Mouse (Mus musculus): Measurements from ENCODE around the gene Glipr1. TPM values are rescaled to one million over a fixed set of nuclear protein-coding genes. Genes with fewer than 3 reads are reported as not detected.

The Glipr1 gene
- 100 to 1,000 TPM in 1 of 2 experiments, 10 to 100 TPM in 1; 73.2 to 114 TPM for polyA plus RNA-seq (2017; shearing (Covaris generic))

GRCm38 (mm10) chr10:112002544-112003215, at the start of gene Glipr1:
TSS of gene Glipr1 (minus strand) at chr10:112002631.

DNA sequence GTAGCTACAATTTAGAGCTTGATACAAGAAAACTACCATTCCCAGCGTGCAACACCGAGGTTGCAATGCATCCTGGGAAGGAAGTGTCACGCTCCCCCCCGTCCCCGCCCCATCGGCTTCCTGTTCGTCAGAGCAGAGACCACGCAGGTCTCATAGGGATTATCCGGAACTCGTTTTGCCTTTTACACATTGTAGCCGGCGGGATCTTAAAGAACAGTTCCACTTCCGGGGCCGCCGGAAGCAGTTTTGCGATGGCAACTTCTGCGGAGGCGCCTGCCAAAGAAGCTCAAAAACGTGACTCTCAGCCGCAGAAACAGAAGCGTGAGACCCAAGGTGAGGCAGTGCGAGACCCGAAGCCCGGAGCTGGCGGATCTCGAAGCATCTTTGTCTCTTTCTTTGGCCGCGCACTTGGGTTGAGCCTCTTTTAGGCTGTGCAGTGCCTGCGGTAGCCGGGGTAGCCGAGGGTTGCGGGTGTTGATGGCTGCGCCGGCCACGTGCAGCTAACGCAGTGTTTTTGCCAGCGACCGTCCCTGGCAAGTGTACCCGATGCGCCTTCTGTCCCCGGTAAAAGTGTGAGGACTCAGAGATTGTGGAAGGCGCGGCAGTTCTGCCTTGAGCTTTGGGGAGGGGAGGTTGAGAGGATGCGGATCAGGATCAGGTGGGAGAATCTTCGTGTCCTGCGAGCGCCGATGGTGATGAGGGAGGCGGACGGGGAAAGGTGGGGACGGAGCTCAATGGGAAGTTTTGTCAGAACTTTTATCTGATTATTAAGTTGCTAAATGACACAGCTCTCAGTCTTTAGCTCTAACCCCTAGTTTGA, 29.7 kb downstream of the Glipr1 start, which contains the start of gene Krr1:
Gene Krr1 (plus strand): TSS at position 123 of the 820 bp plus-strand sequence.

Other genes starting within 250 kb of the Glipr1 start
- gene Krr1, start 30.0 kb downstream of the Glipr1 start, polyA plus RNA-seq (2017; shearing (Covaris generic)), result 10 to 100 TPM; 41.3 to 47.9 TPM
- gene Glipr1l1, start 57.6 kb upstream of the Glipr1 start, polyA plus RNA-seq (2017; shearing (Covaris generic)), result not detected
- gene Glipr1l2, start 80.7 kb upstream of the Glipr1 start, polyA plus RNA-seq (2017; shearing (Covaris generic)), result under 1 TPM in 1 of 2 experiments, not detected in 1; 0.26 TPM
- 1 to 10 TPM in 1 of 2 experiments, under 1 TPM in 1; 0.18 to 1.6 TPM for gene Glipr1l3, start 157.7 kb upstream of the Glipr1 start, polyA plus RNA-seq (2017; shearing (Covaris generic))
- not detected for gene Caps2, start 161.0 kb upstream of the Glipr1 start, polyA plus RNA-seq (2017; shearing (Covaris generic))

Measured in inflammation-experienced regulatory T-cells (primary cell).